Mouse (Mus musculus) bone marrow macrophage, adult 2 months (primary cell): Measurements from ENCODE around the gene Spag7.

Experiments used
- CTCF ChIP-seq: IDR thresholded peaks from 2 replicates; pipeline ENCODE4 v1.5.1; 2012; ENCODE audit warnings: low read depth, mild to moderate bottlenecking, low read length, moderate library complexity
- POLR2A ChIP-seq: IDR thresholded peaks from 2 replicates; pipeline ENCODE4 v1.6.1; 2012; ENCODE audit warnings: mild to moderate bottlenecking, low read depth, low read length, borderline replicate concordance

DNA sequence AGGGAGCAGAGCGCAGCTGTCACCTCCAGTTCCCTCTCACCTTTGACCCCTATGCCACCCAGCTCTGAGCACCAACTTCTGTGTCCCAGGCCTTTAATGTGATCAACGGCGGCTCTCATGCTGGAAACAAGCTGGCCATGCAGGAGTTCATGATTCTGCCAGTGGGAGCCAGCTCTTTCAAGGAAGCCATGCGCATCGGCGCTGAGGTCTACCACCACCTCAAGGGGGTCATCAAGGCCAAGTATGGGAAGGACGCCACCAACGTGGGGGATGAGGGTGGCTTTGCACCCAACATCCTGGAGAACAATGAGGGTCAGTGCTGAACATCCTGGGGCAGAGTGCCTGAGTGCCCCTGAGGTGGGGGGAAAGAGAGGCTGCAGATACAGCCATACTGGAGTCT lies 8.6 kb downstream of the Spag7 start:
- TF ChIP-seq CTCF (no peak), POLR2A (no peak)
